Mouse (Mus musculus) heart, postnatal 4 days (tissue): Measurements from ENCODE around the gene Sik3. TPM values are rescaled to one million over a fixed set of nuclear protein-coding genes. Genes with fewer than 3 reads are reported as not detected.

Experiments
- total RNA-seq, 2 experiments: library from RNA; stranded (reverse); gene quantifications; 2 replicates each; pipeline ENCODE4 v1.2.3; 2021

Gene Sik3
- total RNA-seq, 2 experiments from 2014 or later, result 64.6 to 66.9 TPM

Other genes with a start within 250 kb of the Sik3 start
- 10 to 100 TPM; 13.9 to 15.7 TPM for gene Cep164, start 184.1 kb upstream of the Sik3 start, total RNA-seq
- gene Bace1, start 174.2 kb upstream of the Sik3 start, total RNA-seq, result 10 to 100 TPM; 38.3 to 41.3 TPM
- 10 to 100 TPM; 20.6 to 25.2 TPM for gene Pcsk7, start 106.3 kb upstream of the Sik3 start, total RNA-seq
- gene Rnf214, start 105.9 kb upstream of the Sik3 start, total RNA-seq, result 10 to 100 TPM; 36.3 to 39.4 TPM
- gene Tagln, start 76.8 kb upstream of the Sik3 start, total RNA-seq, result 100 to 1,000 TPM; 111 to 124 TPM
- 10 to 100 TPM; 57.1 to 67.0 TPM for gene Sidt2, start 57.6 kb upstream of the Sik3 start, total RNA-seq
- 100 to 1,000 TPM; 104 TPM for gene Pafah1b2, start 130 bp upstream of the Sik3 start, total RNA-seq
- under 1 TPM; 0.45 to 0.61 TPM for gene Apoa1, start 215.8 kb downstream of the Sik3 start, total RNA-seq
- gene Apoc3, start 222.8 kb downstream of the Sik3 start, total RNA-seq, result not detected
- gene Apoa4, start 227.9 kb downstream of the Sik3 start, total RNA-seq, result not detected